Comparison of ENCODE assay signal across 31 mouse cellular contexts in genomic region chr4:124057607-124058006, GRCm38 (mm10).
"Had no signal": no experiment of that assay in that cellular context is flagged by ENCODE, and none has a peak within 500 bp of the region (broad histone marks: within the 10 kb centered on the region; RNA-seq: fewer than 3 reads in every experiment).

No protein-coding gene starts in this region.

- H3K4me1 ChIP-seq: heart, embryonic 10.5 days; heart, embryonic 12.5 days; heart, embryonic 13.5 days; heart, embryonic 15.5 days; hindbrain, embryonic 10.5 days; hindbrain, embryonic 12.5 days; hindbrain, embryonic 13.5 days; hindbrain, embryonic 15.5 days; intestine, embryonic 15.5 days; kidney, embryonic 15.5 days had no signal

- H3K9ac ChIP-seq: heart, embryonic 12.5 days; heart, embryonic 13.5 days; heart, embryonic 15.5 days; hindbrain, embryonic 12.5 days; hindbrain, embryonic 13.5 days; hindbrain, embryonic 14.5 days; hindbrain, embryonic 15.5 days; intestine, embryonic 15.5 days; kidney, embryonic 15.5 days had no signal

- H3K27me3 ChIP-seq: heart, embryonic 12.5 days; heart, embryonic 13.5 days; heart, embryonic 15.5 days; hindbrain, embryonic 12.5 days; hindbrain, embryonic 15.5 days; intestine, embryonic 15.5 days; kidney, embryonic 15.5 days had no signal

- H3K36me3 ChIP-seq: heart, embryonic 10.5 days; heart, embryonic 12.5 days; heart, embryonic 13.5 days; heart, embryonic 15.5 days; hindbrain, embryonic 10.5 days; hindbrain, embryonic 12.5 days; hindbrain, embryonic 13.5 days; hindbrain, embryonic 15.5 days; intestine, embryonic 15.5 days; kidney, embryonic 15.5 days had no signal

- H3K4me3 ChIP-seq: heart, embryonic 10.5 days; heart, embryonic 12.5 days; heart, embryonic 13.5 days; heart, embryonic 15.5 days; hindbrain, embryonic 10.5 days; hindbrain, embryonic 12.5 days; hindbrain, embryonic 13.5 days; hindbrain, embryonic 15.5 days; intestine, embryonic 15.5 days; kidney, embryonic 15.5 days; layer of hippocampus, adult 2 months; left cerebral cortex, adult 2 months had no signal

- H3K27ac ChIP-seq: heart, embryonic 10.5 days; heart, embryonic 13.5 days; heart, embryonic 15.5 days; hindbrain, embryonic 10.5 days; hindbrain, embryonic 12.5 days; hindbrain, embryonic 13.5 days; hindbrain, embryonic 14.5 days; hindbrain, embryonic 15.5 days; hindbrain, postnatal 0 days; intestine, embryonic 15.5 days; kidney, embryonic 15.5 days; kidney, postnatal 0 days; layer of hippocampus, adult 2 months; left cerebral cortex, adult 2 months had no signal

- H3K9me3 ChIP-seq: heart, embryonic 10.5 days; heart, embryonic 12.5 days; heart, embryonic 13.5 days; heart, embryonic 15.5 days; hindbrain, embryonic 10.5 days; hindbrain, embryonic 12.5 days; hindbrain, embryonic 13.5 days; hindbrain, embryonic 15.5 days; intestine, embryonic 15.5 days; kidney, embryonic 15.5 days had no signal

- H3K4me2 ChIP-seq: heart, embryonic 11.5 days; heart, embryonic 12.5 days; heart, embryonic 13.5 days; heart, embryonic 15.5 days; hindbrain, embryonic 12.5 days; hindbrain, embryonic 13.5 days; hindbrain, embryonic 14.5 days; hindbrain, embryonic 15.5 days; intestine, embryonic 15.5 days; kidney, embryonic 15.5 days had no signal

- DNase-seq: heart, postnatal 10 days; heart, postnatal 14 days; heart, postnatal 36 days; heart, postnatal 4 days; kidney, adult 18-20 months; kidney, adult 2 months; kidney, adult 8-10 months; kidney, adult 9 months; kidney, postnatal 10 days; kidney, postnatal 14 days; kidney, postnatal 25 days; kidney, postnatal 36 days; kidney, postnatal 4 days; layer of hippocampus, adult 9-11 months; layer of hippocampus, postnatal 36 days had no signal
